Mouse (Mus musculus) heart, adult 2 months (tissue): ENCODE data around the gene Plet1. TPM values are rescaled to one million over a fixed set of nuclear protein-coding genes. Genes with fewer than 3 reads are reported as not detected.

ENCODE experiments used
- DNase-seq, 2 experiments: peaks; one replicate each; pipeline ENCODE4 v3.0.0; 2021
- H3K27ac ChIP-seq: fragments of 200-600 bp; 2 replicates; pipeline ENCODE4 v1.8.1; 2022
- H3K27me3 ChIP-seq: fragments of 200-500 bp; 2 replicates; pipeline ENCODE4 v1.6.1; 2012; ENCODE audit warnings: mild to moderate bottlenecking, low read length, inconsistent platforms, mixed read lengths; ENCODE audit not compliant: control insufficient read depth, insufficient read depth
- H3K36me3 ChIP-seq: fragments of 200-500 bp; 2 replicates; pipeline ENCODE4 v1.6.1; 2012; ENCODE audit warnings: low read length, inconsistent platforms; ENCODE audit not compliant: control insufficient read depth, insufficient read depth
- H3K4me1 ChIP-seq: fragments of 200-500 bp; 2 replicates; pipeline ENCODE4 v1.6.1; 2011; ENCODE audit warnings: low read length; ENCODE audit not compliant: control insufficient read depth, insufficient read depth
- H3K4me3 ChIP-seq: fragments of 200-600 bp; 2 replicates; pipeline ENCODE4 v1.8.1; 2022
- H3K79me2 ChIP-seq: fragments of 200-500 bp; replicated peaks from 2 replicates; pipeline ENCODE4 v1.6.1; 2012; ENCODE audit warnings: mild to moderate bottlenecking, inconsistent platforms, low read length, moderate library complexity, mixed read lengths; ENCODE audit not compliant: control insufficient read depth, insufficient read depth
- H3K9ac ChIP-seq: fragments of 200-500 bp; 2 replicates; pipeline ENCODE4 v1.6.1; 2012; ENCODE audit warnings: low read depth, mild to moderate bottlenecking, control low read depth, inconsistent platforms, low read length, mixed read lengths
- CTCF ChIP-seq: fragments of 200-600 bp; IDR thresholded peaks from 2 replicates; pipeline ENCODE4 v1.8.1; 2022; ENCODE audit warnings: antibody characterized with exemption, mild to moderate bottlenecking, moderate library complexity
- EP300 ChIP-seq: fragments of 200-500 bp; IDR thresholded peaks from 2 replicates; pipeline ENCODE4 v1.6.1; 2011; ENCODE audit warnings: low read depth, low read length, control low read depth; ENCODE audit not compliant: insufficient read depth
- POLR2A ChIP-seq: fragments of 200-500 bp; IDR thresholded peaks from 2 replicates; pipeline ENCODE4 v1.6.1; 2011; ENCODE audit warnings: mild to moderate bottlenecking, low read depth, low read length, control low read depth; ENCODE audit not compliant: insufficient read depth
- WGBS: fragments of 180-500 bp; shearing (Covaris S2); methylation state at CpG from one replicate; pipeline ENCODE4 v1.1.7; 2018; 5-methylcytosine and 5-hydroxymethylcytosine counted together
- intact Hi-C: fragments of 180-260 bp; cut with DNase I; formaldehyde crosslinking; loops from one replicate; pipeline ENCODE4 v1.15.1; 2025
- polyA plus RNA-seq: library from polyadenylated mRNA; depleted of rRNA; stranded (reverse); fragments of >200 nt; gene quantifications from 2 replicates; pipeline ENCODE4 v1.2.3, GENCODE M21; 2012
- total RNA-seq, 2 experiments: library from RNA; stranded (reverse); gene quantifications; 2 replicates each; pipeline ENCODE4 v1.2.3; 2021

Plet1 gene
- total and polyA plus RNA-seq, 3 experiments, result 0.82 to 4.0 (median 2.0) TPM

DNA sequence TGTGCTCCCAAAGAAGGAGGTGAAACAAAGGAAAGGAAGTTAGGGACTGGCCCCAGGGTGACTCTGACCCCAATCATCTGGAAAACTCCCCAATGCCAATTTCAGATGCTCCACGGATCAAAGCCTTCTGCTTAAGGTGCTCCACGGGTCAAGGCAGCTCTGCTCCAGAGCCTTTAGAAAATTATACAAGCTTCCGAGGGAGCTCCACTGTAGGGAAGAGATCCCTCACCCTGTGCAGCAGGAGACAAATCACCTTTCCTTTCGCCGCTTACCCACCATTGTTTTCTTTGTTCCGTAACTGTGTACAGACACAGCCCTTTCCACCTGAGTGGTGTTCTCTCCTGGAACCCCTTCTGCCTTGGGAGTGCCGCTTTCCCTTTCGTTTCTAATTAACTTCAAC, 18.6 kb upstream of the Plet1 start:
- WGBS, result 81% methylated on average over 8 of the region's 8 CpGs
- Histone ChIP-seq H3K4me1 (no peaks in the 10 kb centered on the region), H3K27me3 (no peaks in the 10 kb centered on the region), H3K27ac (no peak overlapping the region), H3K79me2 (no peaks in the 10 kb centered on the region), H3K9ac (no peak overlapping the region), H3K36me3 (no peaks in the 10 kb centered on the region), H3K4me3 (no peak overlapping the region)
- intact Hi-C loops, result no loop called here
- no peak for DNase-seq
- TF ChIP-seq EP300 (no peak), POLR2A (no peak), CTCF (no peak)

DNA sequence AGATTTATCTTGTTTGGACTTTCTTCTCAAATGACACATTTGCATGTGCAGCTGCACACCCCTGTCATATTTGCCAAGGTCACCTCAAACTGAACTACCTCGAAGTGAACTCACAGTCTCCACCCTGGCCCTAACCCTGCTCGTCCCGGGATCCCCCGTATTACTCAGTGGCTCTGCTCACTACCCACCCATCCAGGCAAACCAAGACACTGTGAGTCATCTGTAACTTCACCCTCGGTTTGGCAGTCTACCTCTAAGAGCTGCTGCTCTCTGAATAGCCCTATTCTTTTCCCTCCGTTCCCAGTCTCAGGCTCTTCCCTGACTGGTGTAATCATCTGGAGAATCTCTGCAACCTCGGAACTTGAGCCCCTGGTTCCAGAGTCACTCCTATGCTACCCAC, 17.7 kb upstream of the Plet1 start:
- Histone ChIP-seq H3K27ac (no peak overlapping the region), H3K4me3 (no peak overlapping the region), H3K79me2 (no peaks in the 10 kb centered on the region), H3K9ac (no peak overlapping the region), H3K4me1 (no peaks in the 10 kb centered on the region), H3K36me3 (no peaks in the 10 kb centered on the region), H3K27me3 (no peaks in the 10 kb centered on the region)
- DNase-seq, result no peak
- WGBS, result 45% methylated on average over 7 of the region's 7 CpGs
- TF ChIP-seq POLR2A, result no peak
- intact Hi-C loops, result no loop called here

DNA sequence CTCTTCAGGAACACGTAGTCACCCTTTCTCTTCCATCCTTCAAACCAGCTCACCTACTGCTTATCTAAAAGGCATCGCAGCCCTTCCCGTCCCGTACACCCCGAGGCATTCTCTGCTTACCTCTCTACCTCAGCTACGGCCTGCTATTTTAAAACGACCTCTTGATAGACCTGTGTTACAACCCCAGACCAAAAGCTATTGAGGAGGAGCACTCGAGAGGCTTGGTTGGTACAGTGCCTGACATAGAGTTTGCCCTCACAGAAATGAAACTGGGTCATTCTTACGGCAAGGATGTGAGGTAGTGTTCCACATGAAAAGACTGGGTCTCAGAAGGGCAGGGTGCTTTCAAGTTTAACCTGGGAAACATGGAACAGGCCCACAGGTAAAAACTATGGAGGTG, 17.1 kb upstream of the Plet1 start:
- Histone ChIP-seq H3K36me3 (no peaks in the 10 kb centered on the region), H3K4me3 (no peak overlapping the region), H3K27ac (no peak overlapping the region), H3K79me2 (no peaks in the 10 kb centered on the region), H3K4me1 (no peaks in the 10 kb centered on the region), H3K9ac (no peak overlapping the region), H3K27me3 (no peaks in the 10 kb centered on the region)
- intact Hi-C loops, result no loop called here
- DNase-seq, result no peak
- TF ChIP-seq POLR2A (no peak), EP300 (no peak)
- 79% methylated on average over 9 of the region's 9 CpGs for WGBS

DNA sequence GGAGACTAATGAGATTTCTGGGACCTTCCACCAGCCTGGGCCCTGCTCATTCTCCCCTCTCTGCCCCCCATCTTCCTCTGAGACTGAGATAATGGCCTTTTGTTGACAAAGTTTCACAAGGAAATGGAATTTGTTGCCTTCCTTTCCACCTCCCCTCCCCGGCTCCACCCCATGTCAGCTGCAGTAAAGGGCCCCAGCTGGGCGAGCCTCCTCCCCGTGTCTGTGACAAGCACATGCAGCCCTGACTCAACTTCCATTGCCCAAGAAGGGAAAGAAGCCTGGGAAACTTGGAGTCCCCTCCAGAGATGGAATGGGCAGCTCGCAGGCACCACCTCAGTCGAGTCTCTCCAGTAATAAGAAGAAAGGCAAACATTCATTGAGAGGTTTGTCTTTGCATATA, 15.5 kb upstream of the Plet1 start:
- Histone ChIP-seq H3K4me1 (no peaks in the 10 kb centered on the region), H3K79me2 (no peaks in the 10 kb centered on the region), H3K36me3 (no peaks in the 10 kb centered on the region), H3K9ac (no peak overlapping the region), H3K4me3 (no peak overlapping the region), H3K27ac (no peak overlapping the region), H3K27me3 (no peaks in the 10 kb centered on the region)
- DNase-seq, result peak; percentile 35 to 36
- WGBS, result 20% methylated on average over 5 of the region's 5 CpGs
- intact Hi-C loops, result no loop called here
- TF ChIP-seq EP300 (no peak), POLR2A (no peak), CTCF (no peak)

DNA sequence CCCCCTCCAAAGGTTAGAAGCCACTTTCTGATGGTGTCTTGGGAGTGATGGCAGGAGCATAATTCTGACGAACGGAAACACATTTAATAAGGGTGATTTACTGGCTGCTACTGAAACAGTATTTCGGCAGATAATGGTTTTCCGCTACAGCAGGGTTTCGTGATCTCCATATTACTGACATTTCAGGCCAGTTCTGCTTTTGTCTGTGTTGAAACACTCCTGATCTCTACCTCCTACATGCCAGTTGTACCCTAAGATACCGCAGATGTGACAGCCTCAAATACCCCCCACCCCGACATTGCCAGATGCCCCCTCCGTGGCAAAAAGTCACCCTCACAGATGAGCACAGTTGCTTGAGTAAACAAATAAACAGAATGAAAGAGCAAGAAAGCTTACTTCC, 14.8 kb upstream of the Plet1 start:
- Histone ChIP-seq H3K27me3 (no peaks in the 10 kb centered on the region), H3K4me1 (no peaks in the 10 kb centered on the region), H3K36me3 (no peaks in the 10 kb centered on the region), H3K79me2 (no peaks in the 10 kb centered on the region), H3K9ac (no peak overlapping the region), H3K27ac (no peak overlapping the region), H3K4me3 (no peak overlapping the region)
- no peak for TF ChIP-seq POLR2A
- DNase-seq, result no peak
- intact Hi-C loops, result no loop called here
- 52% methylated on average over 8 of the region's 8 CpGs for WGBS

DNA sequence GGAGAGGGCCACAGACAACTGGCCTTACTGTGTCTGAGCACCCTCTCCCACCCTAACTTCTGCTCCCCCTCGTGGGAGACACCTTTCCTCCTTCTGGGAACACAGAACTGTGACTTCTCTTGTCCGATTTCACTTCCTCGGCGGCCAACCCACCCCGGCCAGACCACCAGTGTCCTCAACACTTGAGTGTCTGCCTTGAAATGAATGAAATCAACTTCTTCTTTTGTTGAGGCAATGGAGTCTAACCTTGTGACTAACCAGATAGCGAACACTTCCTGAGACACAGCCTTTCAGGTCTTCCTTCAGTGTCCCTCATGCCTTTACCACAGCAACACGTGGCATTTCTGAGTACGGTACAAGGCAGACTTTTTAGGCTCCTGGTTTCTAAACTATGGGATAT, 11.6 kb upstream of the Plet1 start:
- no peak for TF ChIP-seq CTCF
- TF ChIP-seq EP300, result no peak
- TF ChIP-seq POLR2A, result no peak

DNA sequence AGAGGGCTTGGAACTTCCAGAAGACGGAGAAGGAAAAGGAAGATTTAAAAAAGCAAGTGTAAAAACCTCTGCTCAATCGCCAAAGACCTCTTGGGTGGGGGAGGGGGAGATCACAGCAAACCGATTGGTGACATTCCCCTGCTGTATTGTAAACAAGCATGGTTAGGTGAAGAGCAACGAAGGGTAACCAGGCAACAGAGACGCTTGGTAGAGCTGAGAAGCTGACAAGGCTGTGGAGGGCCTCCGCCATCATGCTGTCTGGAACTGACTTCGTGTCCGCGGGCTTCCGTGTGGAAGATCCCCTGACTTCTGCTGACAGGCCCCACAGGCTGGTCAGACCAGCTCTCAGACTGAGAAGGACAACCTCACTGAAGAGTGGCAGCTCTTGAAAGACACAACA, 8.8 kb upstream of the Plet1 start:
- WGBS, result 31% methylated on average over 10 of the region's 10 CpGs
- no peaks in the 10 kb centered on the region for H3K27me3 ChIP-seq
- no peak for TF ChIP-seq EP300
- no peak for TF ChIP-seq CTCF
- no peak for TF ChIP-seq POLR2A
- no peaks in the 10 kb centered on the region for H3K79me2 ChIP-seq
- H3K4me1 ChIP-seq, result no peaks in the 10 kb centered on the region; the same call in 1 of the 2 replicates
- DNase-seq, result no peak
- H3K9ac ChIP-seq, result no peak overlapping the region
- no peaks in the 10 kb centered on the region for H3K36me3 ChIP-seq
- H3K27ac ChIP-seq, result no peak overlapping the region
- intact Hi-C loops, result no loop called here
- H3K4me3 ChIP-seq, result no peak overlapping the region

More for the DNA sequence above, 11.6 kb upstream of the Plet1 start:
- H3K27ac ChIP-seq, result no peak overlapping the region
- H3K9ac ChIP-seq, result no peak overlapping the region
- H3K79me2 ChIP-seq, result no peaks in the 10 kb centered on the region
- no peak overlapping the region for H3K4me3 ChIP-seq
- intact Hi-C loops, result no loop called here
- 77% methylated on average over 8 of the region's 8 CpGs for WGBS
- no peaks in the 10 kb centered on the region for H3K4me1 ChIP-seq
- H3K27me3 ChIP-seq, result no peaks in the 10 kb centered on the region
- H3K36me3 ChIP-seq, result no peaks in the 10 kb centered on the region
- no peak for DNase-seq
